Mouse (Mus musculus) ES-E14 (cell line): ENCODE results near the gene Gmppa.

Experiments used
- MAFK ChIP-seq: IDR thresholded peaks from 2 replicates; pipeline ENCODE4 v1.6.1; 2014; ENCODE audit warnings: mild to moderate bottlenecking, low read depth, low read length, inconsistent platforms; ENCODE audit not compliant: insufficient read depth
- ZNF384 ChIP-seq: IDR thresholded peaks from 2 replicates; pipeline ENCODE4 v1.6.1; 2012; ENCODE audit warnings: low read depth, low read length, inconsistent platforms

DNA sequence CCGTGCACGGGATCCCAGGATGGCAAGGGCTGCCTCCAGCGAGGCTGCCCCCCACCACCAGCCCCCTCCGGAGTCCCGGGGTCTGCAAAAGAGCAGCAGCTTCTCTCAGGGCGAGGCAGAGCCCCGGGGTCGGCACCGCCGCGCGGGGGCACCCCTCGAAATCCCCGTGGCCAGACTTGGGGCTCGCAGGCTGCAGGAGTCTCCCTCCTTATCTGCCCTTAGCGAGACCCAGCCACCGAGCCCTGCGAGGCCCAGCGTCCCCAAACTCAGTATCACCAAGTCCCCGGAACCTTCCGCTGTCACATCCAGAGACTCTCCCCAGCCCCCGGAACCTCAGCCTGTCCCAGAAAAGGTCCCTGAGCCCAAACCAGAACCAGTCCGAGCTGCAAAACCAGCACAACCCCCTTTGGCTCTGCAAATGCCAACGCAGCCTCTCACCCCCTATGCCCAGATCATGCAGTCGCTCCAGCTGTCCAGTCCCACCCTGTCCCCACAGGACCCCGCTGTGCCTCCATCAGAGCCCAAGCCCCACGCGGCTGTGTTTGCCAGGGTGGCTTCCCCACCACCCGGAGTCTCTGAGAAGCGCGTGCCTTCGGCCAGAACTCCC is 13.4 kb upstream of the Gmppa start:
- TF ChIP-seq MAFK (no peak), ZNF384 (no peak)
